In genomic region chr11:22008817-22009216, GRCm38 (mm10) we compare ENCODE assay signal across 15 mouse cellular contexts. TPM values are rescaled to one million over a fixed set of nuclear protein-coding genes. Genes with fewer than 3 reads are reported as not detected.
A peak's percentile ranks its signal among the peaks of the same experiment; 100 is the strongest.
DNase-seq lines count a peak whose midpoint lies in the region; ATAC-seq and TF ChIP-seq lines count a peak whose summit lies in the region.
"Had no signal": no experiment of that assay in that cellular context is flagged by ENCODE, and none has a peak within 500 bp of the region (broad histone marks: within the 10 kb centered on the region; RNA-seq: fewer than 3 reads in every experiment).

No protein-coding gene starts in this region.

- H3K4me3 ChIP-seq in lung, postnatal 0 days (ENCODE audit: low read depth, low read length) = no peak overlapping the region
- H3K4me3 ChIP-seq in lung, adult 2 months (replicated peaks; ENCODE audit: extremely low read depth, low read depth, low read length) = no peak overlapping the region
- no peak overlapping the region for H3K4me3 ChIP-seq in hindbrain, embryonic 12.5 days
- 0 out of 2 replicates have a peak overlapping the region, but pooled peaks have one; percentile 6 for H3K4me3 ChIP-seq in midbrain, embryonic 16.5 days (ENCODE audit: low read depth, low read length)
- H3K4me3 ChIP-seq: neural tube, embryonic 12.5 days had no signal

- peak; percentile 39 for DNase-seq in embryo, embryonic 10 days (ENCODE audit: low spot score)
- no peak for DNase-seq in embryo, embryonic 9.5 days (ENCODE audit: extremely low spot score)
- peak; percentile 56 for DNase-seq in lung, postnatal 0 days (ENCODE audit: low spot score)
- no peak for DNase-seq in lung, adult 2 months
- no peak for DNase-seq in adrenal gland, postnatal 4 days (ENCODE audit: low spot score in 2 of 2)
- DNase-seq: gastrocnemius, postnatal 25 days; thymus, adult 2 months had no signal

- H3K9me3 ChIP-seq in lung, postnatal 0 days (ENCODE audit: low read length) = no peaks in the 10 kb centered on the region
- no peaks in the 10 kb centered on the region for H3K9me3 ChIP-seq in hindbrain, embryonic 12.5 days (replicated peaks)
- H3K9me3 ChIP-seq in midbrain, embryonic 16.5 days (replicated peaks; ENCODE audit: control insufficient read depth, low read length, poor library complexity, severe bottlenecking) = no peaks in the 10 kb centered on the region
- H3K9me3 ChIP-seq: neural tube, embryonic 12.5 days had no signal

- ATAC-seq in lung, postnatal 0 days = no peak
- no peak for ATAC-seq in hindbrain, embryonic 12.5 days (ENCODE audit: low FRiP score)
- ATAC-seq in midbrain, embryonic 16.5 days = no peak
- ATAC-seq in monocyte, adult 5-6 weeks (replicated peaks; ENCODE audit: insufficient number of reproducible peaks, low FRiP score, low TSS enrichment, poor library complexity, severe bottlenecking) = no peak

- no peak for TF ChIP-seq CTCF in lung, postnatal 0 days (IDR thresholded peaks at IDR 0.05)
- no peak for TF ChIP-seq CTCF in lung, adult 2 months (IDR thresholded peaks at IDR 0.05; ENCODE audit: insufficient read depth, low read length)

- H3K27ac ChIP-seq in lung, postnatal 0 days (ENCODE audit: low read length) = no peak overlapping the region
- H3K27ac ChIP-seq in hindbrain, embryonic 12.5 days = no peak overlapping the region
- H3K27ac ChIP-seq in midbrain, embryonic 16.5 days (ENCODE audit: low read length) = peak overlapping the region; percentile 61; the same call in 1 of the 2 replicates
- H3K27ac ChIP-seq: macrophage; neural tube, embryonic 12.5 days had no signal

- TF ChIP-seq EP300 in lung, postnatal 0 days (IDR thresholded peaks at IDR 0.05) = no peak

- TF ChIP-seq POLR2A in lung, adult 2 months (IDR thresholded peaks at IDR 0.05; ENCODE audit: borderline replicate concordance, extremely low read depth, low read depth, low read length) = no peak

- H3K27me3 ChIP-seq in lung, postnatal 0 days (replicated peaks; ENCODE audit: insufficient read depth, low read length) = peaks cover 38% of the 10 kb centered on the region
- peaks cover 69% of the 10 kb centered on the region for H3K27me3 ChIP-seq in hindbrain, embryonic 12.5 days
- H3K27me3 ChIP-seq in midbrain, embryonic 16.5 days (ENCODE audit: control insufficient read depth, insufficient read depth, low read depth, low read length) = peaks cover 45% of the 10 kb centered on the region

- 0 out of 2 replicates have a peak, but pooled peaks cover 4% of the 10 kb centered on the region for H3K4me1 ChIP-seq in lung, postnatal 0 days (ENCODE audit: insufficient read depth, low read depth, low read length)
- H3K4me1 ChIP-seq in lung, adult 2 months (ENCODE audit: control insufficient read depth, insufficient read depth, low read length) = no peaks in the 10 kb centered on the region
- H3K4me1 ChIP-seq in hindbrain, embryonic 12.5 days = peaks cover 13% of the 10 kb centered on the region; the same call in 1 of the 2 replicates
- H3K4me1 ChIP-seq in midbrain, embryonic 16.5 days (ENCODE audit: control insufficient read depth, insufficient read depth, low read length) = peaks cover 7% of the 10 kb centered on the region; the same call in 1 of the 2 replicates

- WGBS in lung, postnatal 0 days = 33% methylated on average over 2 of the region's 2 CpGs
- 80% methylated on average over 2 of the region's 2 CpGs for WGBS in lung, adult 2 months
- WGBS in hindbrain, embryonic 12.5 days = 12% methylated on average over 2 of the region's 2 CpGs
- WGBS in midbrain, embryonic 16.5 days = 34% methylated on average over 2 of the region's 2 CpGs

- 0 out of 2 replicates have a peak, but pooled peaks cover 3% of the 10 kb centered on the region for H3K36me3 ChIP-seq in lung, postnatal 0 days (ENCODE audit: insufficient read depth, low read length)
- no peaks in the 10 kb centered on the region for H3K36me3 ChIP-seq in hindbrain, embryonic 12.5 days
- H3K36me3 ChIP-seq in midbrain, embryonic 16.5 days (ENCODE audit: control insufficient read depth, insufficient read depth, low read length) = 0 out of 2 replicates have a peak, but pooled peaks cover 5% of the 10 kb centered on the region
- H3K36me3 ChIP-seq: neural tube, embryonic 12.5 days had no signal

- no peak overlapping the region for H3K4me2 ChIP-seq in lung, postnatal 0 days (replicated peaks; ENCODE audit: low read depth, low read length)
- H3K4me2 ChIP-seq in hindbrain, embryonic 12.5 days (replicated peaks) = peak overlapping the region; percentile 40
- peak overlapping the region; percentile 32; the same call in 1 of the 2 replicates for H3K4me2 ChIP-seq in midbrain, embryonic 16.5 days (ENCODE audit: low read length)

- H3K9ac ChIP-seq in lung, postnatal 0 days (replicated peaks; ENCODE audit: low read depth) = no peak overlapping the region
- no peak overlapping the region for H3K9ac ChIP-seq in hindbrain, embryonic 12.5 days
- H3K9ac ChIP-seq in midbrain, embryonic 16.5 days (ENCODE audit: low read depth, low read length) = no peak overlapping the region
- H3K9ac ChIP-seq: neural tube, embryonic 12.5 days had no signal

RNA-seq across cellular contexts. Expression of gene Otx1, which starts 6.1 kb away (rescaled TPM):
- 0.20 and 0.21 TPM in 2 replicates for polyA plus RNA-seq in lung, postnatal 0 days (2015; fragmentation: Nextera tagmentation; extraction: Ambion mirVana)
- 0.70 and 1.5 TPM in 2 replicates for polyA plus RNA-seq in lung, adult 2 months (2012; rRNA removed)
- polyA plus RNA-seq in hindbrain, embryonic 12.5 days (2016; fragmentation: Nextera tagmentation; extraction: Ambion mirVana) = 3.4 and 3.6 TPM in 2 replicates
- polyA plus RNA-seq in midbrain, embryonic 16.5 days (2015; fragmentation: Nextera tagmentation; extraction: Ambion mirVana) = 9.8 and 11.0 TPM in 2 replicates
- total RNA-seq in adrenal gland, postnatal 4 days (2021) = not detected
- not detected in 3 replicates for total RNA-seq in monocyte, adult 5-6 weeks (2017)
- total RNA-seq: ES-E14; gastrocnemius, postnatal 25 days; liver, adult 2 months had no signal
- polyA plus RNA-seq: kidney, embryonic 16.5 days; liver, adult 2 months; macrophage; neural tube, embryonic 12.5 days had no signal

Comparison
In these comparisons a context has a peak if more than half of its experiments do, and no peak if none do; other contexts are left out.
1. DNase-seq: peak in embryo, embryonic 10 days (single experiment) and lung, postnatal 0 days (single experiment); none in embryo, embryonic 9.5 days (single experiment), lung, adult 2 months (single experiment) and adrenal gland, postnatal 4 days (0 of 2).